Mouse (Mus musculus) forebrain, embryonic 10.5 days (tissue): ENCODE results near the gene Rpl26. TPM values are rescaled to one million over a fixed set of nuclear protein-coding genes. Genes with fewer than 3 reads are reported as not detected.

Experiments used
- DNase-seq: peaks from one replicate; pipeline ENCODE4 v3.0.0-alpha.2; 2017; ENCODE audit warnings: low spot score; ENCODE audit errors: extremely low spot score
- H3K27ac ChIP-seq: fragments of 300-500 bp; sonication (generic); 2 replicates; pipeline ENCODE4 v1.5.1; 2016; ENCODE audit warnings: mild to moderate bottlenecking
- H3K27me3 ChIP-seq: fragments of 300-500 bp; sonication (generic); 2 replicates; pipeline ENCODE4 v1.6.1; 2016; ENCODE audit warnings: mild to moderate bottlenecking; ENCODE audit not compliant: poor library complexity, severe bottlenecking
- H3K36me3 ChIP-seq: fragments of 300-500 bp; sonication (generic); replicated peaks from 2 replicates; pipeline ENCODE4 v1.6.1; 2016; ENCODE audit warnings: mild to moderate bottlenecking, moderate library complexity
- H3K4me1 ChIP-seq: fragments of 300-500 bp; sonication (generic); 2 replicates; pipeline ENCODE4 v1.6.1; 2016
- H3K4me3 ChIP-seq: fragments of 300-500 bp; sonication (generic); 2 replicates; pipeline ENCODE4 v1.5.1; 2016; ENCODE audit warnings: mild to moderate bottlenecking, moderate library complexity
- H3K9me3 ChIP-seq: fragments of 300-500 bp; sonication (generic); 2 replicates; pipeline ENCODE4 v1.6.1; 2016; ENCODE audit warnings: mild to moderate bottlenecking, moderate library complexity
- WGBS: fragments of 180-500 bp; shearing (Covaris S2); methylation state at CpG from one replicate; pipeline ENCODE4 v1.1.7; 2016; 5-methylcytosine and 5-hydroxymethylcytosine counted together
- polyA plus RNA-seq: library from polyadenylated mRNA; unstranded; fragments of >200 nt; fragmentation: Nextera tagmentation; extraction: Ambion mirVana; gene quantifications from 2 replicates; pipeline ENCODE4 v1.2.1, GENCODE M21; 2016

Gene Rpl26
- polyA plus RNA-seq, 1 experiment from 2014 or later: 1,077 TPM

DNA sequence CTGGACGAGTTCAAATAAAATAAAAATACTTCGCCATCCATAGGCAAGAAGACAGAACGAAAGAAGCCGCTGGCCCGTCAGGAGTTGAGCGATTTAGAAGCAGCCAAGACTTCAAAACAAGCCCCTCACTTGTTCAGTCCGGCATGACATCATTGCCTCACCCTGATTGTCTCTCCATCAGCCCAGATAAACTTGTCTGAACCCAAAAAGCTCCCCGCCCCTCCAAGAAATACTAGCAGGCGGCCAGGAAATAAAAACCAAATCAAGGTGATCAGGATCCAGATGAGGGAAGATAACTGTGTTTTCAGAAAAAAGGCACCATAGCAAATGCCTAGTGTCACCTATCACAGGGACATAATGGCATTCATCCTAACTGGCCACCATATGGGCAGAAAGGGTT is 30.1 kb upstream of the Rpl26 start:
- H3K36me3 ChIP-seq: no peaks in the 10 kb centered on the region
- 89% methylated on average over 9 of the region's 9 CpGs for WGBS
- peaks cover 5% of the 10 kb centered on the region; the same call in 1 of the 2 replicates for H3K4me1 ChIP-seq
- H3K27ac ChIP-seq: 0 out of 2 replicates have a peak overlapping the region, but pooled peaks have one; percentile 40
- no peak for DNase-seq
- H3K4me3 ChIP-seq: no peak overlapping the region
- no peaks in the 10 kb centered on the region for H3K27me3 ChIP-seq
- H3K9me3 ChIP-seq: no peaks in the 10 kb centered on the region

DNA sequence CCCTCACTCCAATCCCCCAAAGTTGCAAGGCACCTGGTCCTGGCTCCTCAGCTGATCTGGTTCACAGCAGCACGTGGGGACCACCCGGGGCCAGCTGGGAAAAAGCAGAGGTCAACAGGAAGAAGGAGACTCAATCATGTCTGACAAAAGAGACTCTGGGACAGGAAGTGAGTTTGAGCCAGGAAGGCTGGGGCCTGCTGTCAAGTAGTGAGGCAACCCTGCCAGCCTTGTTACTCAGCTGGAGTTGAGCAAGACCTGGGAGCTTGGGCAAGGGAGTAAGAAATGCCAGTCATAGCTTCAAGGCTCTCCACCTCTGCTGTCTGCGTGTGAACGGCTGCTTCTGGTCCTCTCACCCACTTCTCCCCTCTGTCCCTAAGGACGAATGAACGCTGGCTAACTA is 29.6 kb upstream of the Rpl26 start, which contains the start of gene Ndel1:
TSS of gene Ndel1 (minus strand) at position 111 of the 400 bp plus-strand sequence.
- WGBS: 73% methylated on average over 6 of the region's 6 CpGs
- Histone ChIP-seq H3K4me3 (no peak within 1 kb of the TSS), H3K27ac (peak within 1 kb of the TSS; percentile 40; the same call in 1 of the 2 replicates), H3K9me3 (no peaks in the 10 kb centered on the region), H3K36me3 (no peaks in the 10 kb centered on the region), H3K27me3 (no peaks in the 10 kb centered on the region), H3K4me1 (peaks cover 5% of the 10 kb centered on the region; the same call in 1 of the 2 replicates)
- no peak for DNase-seq

- peaks cover 5% of the 10 kb centered on the region; the same call in 1 of the 2 replicates for H3K4me1 ChIP-seq
- no peaks in the 10 kb centered on the region for H3K36me3 ChIP-seq
- 0% methylated on average over 2 of the region's 2 CpGs for WGBS
These were observed 26.5 kb upstream of the Rpl26 start for GRCm38 (mm10) chr11:68874841-68875240.

GRCm38 (mm10) chr11:68878811-68879210 is 22.6 kb upstream of the Rpl26 start:
- 90% methylated on average over 5 of the region's 5 CpGs for WGBS
- H3K4me3 ChIP-seq: no peak overlapping the region
- H3K9me3 ChIP-seq: no peaks in the 10 kb centered on the region
- DNase-seq: no peak
- no peaks in the 10 kb centered on the region for H3K27me3 ChIP-seq
- H3K27ac ChIP-seq: no peak overlapping the region
- no peaks in the 10 kb centered on the region for H3K4me1 ChIP-seq
- H3K36me3 ChIP-seq: no peaks in the 10 kb centered on the region

More at GRCm38 (mm10) chr11:68874841-68875240, 26.5 kb upstream of the Rpl26 start:
- Histone ChIP-seq H3K27me3 (no peaks in the 10 kb centered on the region), H3K27ac (no peak overlapping the region), H3K9me3 (no peaks in the 10 kb centered on the region), H3K4me3 (no peak overlapping the region)
- peak; percentile 45 for DNase-seq

DNA sequence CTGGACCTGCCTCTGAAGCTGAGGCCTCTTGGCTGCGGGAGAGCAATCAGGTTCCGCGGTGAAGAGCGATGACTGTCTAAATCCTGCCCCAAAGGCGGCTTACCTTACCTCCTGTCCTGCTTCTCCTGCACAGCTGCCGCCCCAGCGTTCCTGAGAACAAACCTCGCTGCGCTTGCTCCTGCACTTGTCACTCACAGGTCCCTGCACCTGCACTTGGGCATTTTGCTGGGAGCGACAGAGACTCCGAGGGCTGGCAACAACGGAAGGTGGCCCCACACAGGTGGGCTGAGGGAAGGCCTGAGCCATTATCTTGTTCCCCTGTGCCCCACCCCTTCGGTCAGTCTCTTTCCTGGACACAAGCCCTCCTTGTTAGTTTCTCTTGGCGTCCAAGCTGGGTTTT is 19.3 kb upstream of the Rpl26 start:
- no peak overlapping the region for H3K27ac ChIP-seq
- DNase-seq: no peak
- no peak overlapping the region for H3K4me3 ChIP-seq
- H3K27me3 ChIP-seq: no peaks in the 10 kb centered on the region
- no peaks in the 10 kb centered on the region for H3K36me3 ChIP-seq
- WGBS: 16% methylated on average over 14 of the region's 14 CpGs
- H3K9me3 ChIP-seq: no peaks in the 10 kb centered on the region
- H3K4me1 ChIP-seq: no peaks in the 10 kb centered on the region

- WGBS: 76% methylated on average over 2 of the region's 2 CpGs
- no peak for DNase-seq
These were observed 17.5 kb upstream of the Rpl26 start for GRCm38 (mm10) chr11:68883843-68884242.

DNA sequence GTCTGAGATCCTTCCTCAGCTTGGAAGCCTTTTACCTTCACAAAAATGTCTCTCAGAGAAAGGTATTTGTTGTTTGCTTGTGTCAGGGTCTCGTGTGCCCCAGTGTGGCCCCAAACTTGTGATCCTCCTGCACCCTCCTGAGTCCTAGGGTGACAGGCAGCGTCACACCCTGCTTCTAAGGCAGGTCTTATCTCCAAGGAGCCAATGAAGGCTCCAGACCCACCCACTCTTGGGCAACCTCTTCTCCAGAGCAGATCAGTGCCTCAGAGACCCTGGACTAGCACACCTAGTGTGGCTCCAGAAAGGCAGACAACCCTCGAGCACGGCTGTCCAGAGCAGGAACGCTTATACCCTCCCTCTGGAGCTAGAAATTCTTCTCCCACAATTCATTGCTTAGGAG is 17.0 kb upstream of the Rpl26 start:
- H3K36me3 ChIP-seq: no peaks in the 10 kb centered on the region
- no peaks in the 10 kb centered on the region for H3K9me3 ChIP-seq
- H3K27me3 ChIP-seq: no peaks in the 10 kb centered on the region
- DNase-seq: no peak
- H3K4me1 ChIP-seq: no peaks in the 10 kb centered on the region; the same call in 1 of the 2 replicates
- no peak overlapping the region for H3K4me3 ChIP-seq
- H3K27ac ChIP-seq: no peak overlapping the region
- 81% methylated on average over 5 of the region's 5 CpGs for WGBS

More at GRCm38 (mm10) chr11:68883843-68884242, 17.5 kb upstream of the Rpl26 start:
- H3K9me3 ChIP-seq: no peaks in the 10 kb centered on the region
- H3K27ac ChIP-seq: no peak overlapping the region
- H3K4me1 ChIP-seq: no peaks in the 10 kb centered on the region; the same call in 1 of the 2 replicates
- H3K4me3 ChIP-seq: no peak overlapping the region
- no peaks in the 10 kb centered on the region for H3K27me3 ChIP-seq
- no peaks in the 10 kb centered on the region for H3K36me3 ChIP-seq

GRCm38 (mm10) chr11:68886091-68886490 is 15.3 kb upstream of the Rpl26 start:
- H3K27ac ChIP-seq: no peak overlapping the region
- no peak for DNase-seq
- H3K36me3 ChIP-seq: no peaks in the 10 kb centered on the region
- H3K4me1 ChIP-seq: no peaks in the 10 kb centered on the region; the same call in 1 of the 2 replicates
- H3K4me3 ChIP-seq: no peak overlapping the region
- H3K9me3 ChIP-seq: no peaks in the 10 kb centered on the region
- H3K27me3 ChIP-seq: no peaks in the 10 kb centered on the region
- 82% methylated on average over 5 of the region's 5 CpGs for WGBS

- 45% methylated on average over 6 of the region's 6 CpGs for WGBS
- Histone ChIP-seq H3K27me3 (no peaks in the 10 kb centered on the region), H3K4me3 (no peak within 1 kb of the TSS), H3K36me3 (no peaks in the 10 kb centered on the region), H3K9me3 (no peaks in the 10 kb centered on the region), H3K4me1 (peaks cover 7% of the 10 kb centered on the region; the same call in 1 of the 2 replicates), H3K27ac (no peak within 1 kb of the TSS)
- no peak for DNase-seq
These were observed 13.1 kb upstream of the Rpl26 start, which contains the start of gene Rnf222 for GRCm38 (mm10) chr11:68888253-68888652. Gene Rnf222, plus strand, starts transcription at chr11:68888553.

GRCm38 (mm10) chr11:68888653-68889052 is 12.7 kb upstream of the Rpl26 start:
- 79% methylated on average over 2 of the region's 2 CpGs for WGBS
- Histone ChIP-seq H3K36me3 (no peaks in the 10 kb centered on the region), H3K4me1 (peaks cover 7% of the 10 kb centered on the region; the same call in 1 of the 2 replicates), H3K4me3 (no peak overlapping the region), H3K27ac (no peak overlapping the region), H3K9me3 (no peaks in the 10 kb centered on the region), H3K27me3 (no peaks in the 10 kb centered on the region)
- DNase-seq: no peak

DNA sequence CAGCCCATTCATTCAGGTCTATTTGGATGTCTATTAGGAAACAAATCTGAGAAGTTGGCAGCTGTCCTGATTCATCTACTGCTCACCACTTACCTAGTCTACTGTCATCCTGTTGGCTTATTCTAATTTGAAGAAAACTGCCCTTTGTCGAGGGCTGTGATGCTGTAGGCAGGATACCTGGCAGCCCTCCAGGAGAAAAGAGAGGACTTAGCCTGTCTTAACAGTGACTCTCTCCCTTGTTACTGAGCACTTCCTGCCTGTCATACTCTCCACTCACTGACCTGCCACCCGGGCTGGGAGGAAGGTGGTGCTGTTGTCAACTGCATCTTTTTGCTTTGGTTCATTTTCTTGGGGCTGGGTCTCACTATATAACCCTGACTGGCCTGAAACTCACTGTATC is 10.8 kb upstream of the Rpl26 start:
- H3K27ac ChIP-seq: no peak overlapping the region
- DNase-seq: no peak
- no peaks in the 10 kb centered on the region for H3K36me3 ChIP-seq
- H3K27me3 ChIP-seq: no peaks in the 10 kb centered on the region
- WGBS: 59% methylated on average over 2 of the region's 2 CpGs
- H3K4me1 ChIP-seq: peaks cover 7% of the 10 kb centered on the region; the same call in 1 of the 2 replicates
- no peaks in the 10 kb centered on the region for H3K9me3 ChIP-seq
- no peak overlapping the region for H3K4me3 ChIP-seq

GRCm38 (mm10) chr11:68891823-68892222 is 9.6 kb upstream of the Rpl26 start:
- no peak overlapping the region for H3K27ac ChIP-seq
- no peaks in the 10 kb centered on the region for H3K9me3 ChIP-seq
- DNase-seq: no peak
- 85% methylated on average over 5 of the region's 5 CpGs for WGBS
- H3K4me1 ChIP-seq: peaks cover 7% of the 10 kb centered on the region; the same call in 1 of the 2 replicates
- H3K36me3 ChIP-seq: no peaks in the 10 kb centered on the region
- no peaks in the 10 kb centered on the region for H3K27me3 ChIP-seq
- H3K4me3 ChIP-seq: no peak overlapping the region

DNA sequence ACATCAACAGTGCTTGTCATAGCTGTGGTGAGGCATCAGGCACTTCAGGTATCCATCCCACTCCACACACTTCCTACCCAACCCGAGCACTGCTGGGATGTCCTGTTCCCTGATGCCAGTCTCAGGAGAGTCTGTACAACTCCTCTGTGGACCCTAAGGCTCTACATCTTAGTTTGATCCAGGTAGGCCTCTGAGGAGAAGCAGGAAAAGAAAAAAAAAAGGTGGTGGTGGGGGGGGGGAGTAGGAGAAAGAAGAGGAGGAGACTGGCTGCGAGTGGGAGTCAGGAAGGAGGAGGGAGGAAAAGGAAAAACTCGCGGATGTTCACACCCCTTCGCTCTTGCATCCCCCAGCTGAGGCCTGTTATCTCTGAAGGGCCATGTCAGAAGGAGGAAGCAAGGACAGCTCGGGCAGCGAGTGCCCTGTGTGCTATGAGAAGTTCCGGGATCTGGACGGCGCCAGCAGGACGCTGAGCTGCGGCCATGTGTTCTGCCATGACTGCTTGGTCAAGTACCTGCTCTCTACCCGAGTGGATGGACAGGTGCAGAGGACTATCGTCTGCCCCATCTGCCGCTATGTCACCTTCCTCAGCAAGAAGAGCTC is 9.1 kb upstream of the Rpl26 start:
- no peak for DNase-seq
- 81% methylated on average over 15 of the region's 15 CpGs for WGBS
- Histone ChIP-seq H3K9me3 (no peaks in the 10 kb centered on the region), H3K4me1 (peaks cover 7% of the 10 kb centered on the region; the same call in 1 of the 2 replicates), H3K4me3 (no peak overlapping the region), H3K36me3 (no peaks in the 10 kb centered on the region), H3K27ac (no peak overlapping the region; the same call in 1 of the 2 replicates), H3K27me3 (no peaks in the 10 kb centered on the region)
